Mouse (Mus musculus) heart, embryonic 14.5 days (tissue): ENCODE measurements around the gene Zfp820. TPM values are rescaled to one million over a fixed set of nuclear protein-coding genes. Genes with fewer than 3 reads are reported as not detected.
"Not testable (repeated sequence)": the region's sequence is repeated elsewhere in the genome, so short reads cannot be mapped to it uniquely, and the experiment has no call there.

Experiments used
- ATAC-seq: fragments of 200-750 bp; cut with Nextera tagmentation; 2 replicates; pipeline ENCODE4 v1.8.0; 2017; ENCODE audit warnings: low read depth, moderate TSS enrichment; ENCODE audit not compliant: insufficient number of reproducible peaks, insufficient read depth, low FRiP score
- H3K27ac ChIP-seq, 2 experiments: fragments of 200-500 bp in 1 of 2; fragments of 300-500 bp in 1 of 2; sonication (generic) in 1 of 2; replicated peaks in 1 of 2; 2 replicates each; pipeline ENCODE4 v1.5.1; 2012 to 2014; ENCODE audit warnings: low read depth in 2 of 2, low read length in 2 of 2, control low read depth in 1 of 2, mild to moderate bottlenecking in 1 of 2, mixed read lengths in 1 of 2; ENCODE audit not compliant: control insufficient read depth in 1 of 2, insufficient read depth in 1 of 2
- H3K27me3 ChIP-seq: fragments of 300-500 bp; sonication (generic); 2 replicates; pipeline ENCODE4 v1.6.1; 2014; ENCODE audit warnings: mild to moderate bottlenecking, low read length, control low read depth; ENCODE audit not compliant: control insufficient read depth, insufficient read depth
- H3K36me3 ChIP-seq: fragments of 300-500 bp; sonication (generic); 2 replicates; pipeline ENCODE4 v1.6.1; 2014; ENCODE audit warnings: mild to moderate bottlenecking, control low read depth, low read length, mixed read lengths; ENCODE audit not compliant: control insufficient read depth, insufficient read depth
- H3K4me1 ChIP-seq, 2 experiments: fragments of 200-500 bp in 1 of 2; fragments of 300-500 bp in 1 of 2; sonication (generic) in 1 of 2; 2 replicates each; pipeline ENCODE4 v1.6.1; 2012 to 2014; ENCODE audit warnings: low read length in 2 of 2, control low read depth in 1 of 2, mixed read lengths in 1 of 2; ENCODE audit not compliant: control insufficient read depth in 2 of 2, insufficient read depth in 2 of 2
- H3K4me2 ChIP-seq: fragments of 300-500 bp; sonication (generic); 2 replicates; pipeline ENCODE4 v1.6.1; 2014; ENCODE audit warnings: mild to moderate bottlenecking, low read length
- H3K4me3 ChIP-seq, 2 experiments: fragments of 200-500 bp in 1 of 2; fragments of 300-500 bp in 1 of 2; sonication (generic) in 1 of 2; 2 replicates each; pipeline ENCODE4 v1.5.1; 2012 to 2014; ENCODE audit warnings: low read length in 2 of 2, mild to moderate bottlenecking in 2 of 2, control low read depth in 1 of 2, low read depth in 1 of 2, moderate library complexity in 1 of 2; ENCODE audit not compliant: control insufficient read depth in 1 of 2, insufficient read depth in 1 of 2
- H3K9ac ChIP-seq: fragments of 300-500 bp; sonication (generic); 2 replicates; pipeline ENCODE4 v1.6.1; 2014; ENCODE audit warnings: mild to moderate bottlenecking, low read length
- H3K9me3 ChIP-seq: fragments of 300-500 bp; sonication (generic); 2 replicates; pipeline ENCODE4 v1.6.1; 2016; ENCODE audit warnings: low read length, control low read depth; ENCODE audit not compliant: control insufficient read depth
- WGBS: fragments of 180-500 bp; shearing (Covaris S2); extraction: QIAGEN DNeasy Blood & Tissue Kit; methylation state at CpG from one replicate; pipeline ENCODE4 v1.1.7; 2014; 5-methylcytosine and 5-hydroxymethylcytosine counted together
- polyA plus RNA-seq: library from polyadenylated mRNA; unstranded; fragments of >200 nt; fragmentation: Nextera tagmentation; extraction: Ambion mirVana; gene quantifications from 2 replicates; pipeline ENCODE4 v1.2.1, GENCODE M21; 2014

The Zfp820 gene
- 5.0 and 5.4 TPM in 2 replicates for polyA plus RNA-seq

DNA sequence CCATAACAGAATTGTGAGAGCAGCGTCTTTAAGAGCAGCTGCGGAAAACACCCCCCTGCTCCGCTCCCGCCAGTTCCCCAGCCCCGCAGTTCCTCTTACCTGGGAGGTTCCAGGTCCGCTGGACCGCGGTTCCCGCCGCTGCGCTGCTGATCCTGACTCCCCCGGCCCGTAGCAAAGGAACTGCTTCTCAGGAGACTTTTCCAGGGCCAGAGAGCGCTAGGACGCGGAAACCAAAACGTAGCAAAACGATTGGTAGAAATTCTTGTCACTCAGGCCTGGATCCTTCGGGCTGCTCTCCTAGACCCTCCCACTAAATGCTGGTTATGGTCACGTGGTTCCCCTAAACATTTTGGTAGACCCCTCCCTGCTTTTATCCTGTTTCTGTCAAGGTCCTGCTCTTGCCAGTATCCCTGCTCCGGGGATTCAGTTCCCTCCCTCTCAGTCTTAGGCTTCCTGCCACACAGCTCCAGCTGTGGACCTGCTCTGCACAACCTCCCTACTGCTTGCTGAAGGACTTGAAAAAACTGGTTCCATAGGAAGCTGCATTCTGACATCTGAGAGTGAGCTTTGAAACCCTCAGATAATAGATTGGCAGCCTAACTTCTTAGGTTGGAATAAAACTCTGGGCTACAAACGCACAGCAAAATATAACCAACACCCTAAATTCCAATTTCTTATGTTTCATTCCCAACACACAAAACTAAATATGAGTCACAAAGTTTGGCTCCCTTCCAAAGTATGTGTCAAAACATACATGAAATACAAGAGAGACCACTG lies at the start of gene Zfp820:
Gene Zfp820 (minus strand): TSS at position 228 of the 777 bp plus-strand sequence.
- Histone ChIP-seq H3K4me3 (peak within 1 kb of the TSS; percentile 78 to 81), H3K9ac (peak within 1 kb of the TSS; percentile 86), H3K27ac (peak within 1 kb of the TSS; percentile 59 to 71), H3K4me2 (peak within 1 kb of the TSS; percentile 69), H3K36me3 (no peaks in the 10 kb centered on the region), H3K27me3 (no peaks in the 10 kb centered on the region), H3K9me3 (no peaks in the 10 kb centered on the region), H3K4me1 (peaks cover 0 to 3% of the 10 kb centered on the region in 2 experiments; a peak in 1 of 4 replicates)
- ATAC-seq: peak; percentile 97
- WGBS: 2% methylated on average over 22 of the region's 22 CpGs

DNA sequence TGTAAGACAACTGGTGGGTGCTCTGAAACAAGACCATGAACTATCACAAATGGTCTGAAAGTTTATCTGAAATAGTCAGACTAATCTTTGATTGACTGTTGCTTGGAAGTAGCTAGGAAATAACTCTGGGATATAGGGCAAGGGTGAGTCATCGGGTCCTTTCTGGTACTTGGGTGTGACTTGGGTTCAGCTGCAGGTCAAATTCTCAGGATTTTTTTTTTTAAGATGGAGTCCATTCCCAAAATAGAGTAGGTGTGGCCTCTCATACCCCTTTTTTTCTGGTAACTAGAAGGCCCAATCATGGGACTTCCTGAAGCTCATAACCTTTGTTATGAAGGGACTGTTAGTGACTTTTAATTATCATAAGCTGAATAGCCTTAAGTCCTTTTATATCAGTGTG lies 25.7 kb upstream of the Zfp820 start:
- H3K27ac ChIP-seq: no peak overlapping the region
- H3K4me1 ChIP-seq: no peaks in the 10 kb centered on the region
- H3K36me3 ChIP-seq: no peaks in the 10 kb centered on the region
- H3K4me3 ChIP-seq: no peak overlapping the region
- H3K9ac ChIP-seq: no peak overlapping the region
- ATAC-seq: no peak
- WGBS: 59% methylated on average over 1 of the region's 1 CpGs
- no peaks in the 10 kb centered on the region for H3K27me3 ChIP-seq
- H3K4me2 ChIP-seq: no peak overlapping the region
- H3K9me3 ChIP-seq: 0 out of 2 replicates have a peak, but pooled peaks cover 4% of the 10 kb centered on the region

GRCm38 (mm10) chr17:21846322-21846582 lies 680 bp upstream of the Zfp820 start:
- not testable (repeated sequence) for H3K4me2 ChIP-seq, H3K4me1 ChIP-seq, H3K9me3 ChIP-seq, H3K27me3 ChIP-seq, H3K4me3 ChIP-seq, H3K36me3 ChIP-seq, H3K9ac ChIP-seq, ATAC-seq
- WGBS: 83% methylated on average over 6 of the region's 8 CpGs
- H3K27ac ChIP-seq: 0 out of 4 replicates have a peak overlapping the region, but pooled peaks of 1 of the 2 experiments have one; percentile 71

DNA sequence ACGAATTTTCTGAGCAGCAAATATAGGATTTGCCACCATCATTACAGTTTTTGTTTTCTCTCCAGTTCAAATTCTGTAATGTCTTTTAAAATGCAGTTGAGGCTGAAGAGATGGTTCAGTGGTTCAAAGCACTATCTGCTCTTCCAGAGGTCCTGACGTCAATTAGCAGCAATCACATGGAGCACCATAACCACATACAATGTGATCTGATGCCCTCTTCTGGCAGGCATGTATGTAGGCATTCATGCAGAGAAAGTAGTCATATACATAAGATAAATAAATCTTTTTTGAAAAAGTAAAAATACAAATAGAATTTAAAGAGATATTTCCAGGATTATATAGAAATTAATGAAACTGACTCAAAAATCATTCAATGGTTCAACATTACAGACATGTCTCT lies 7.1 kb downstream of the Zfp820 start:
- H3K4me2 ChIP-seq: no peak overlapping the region

DNA sequence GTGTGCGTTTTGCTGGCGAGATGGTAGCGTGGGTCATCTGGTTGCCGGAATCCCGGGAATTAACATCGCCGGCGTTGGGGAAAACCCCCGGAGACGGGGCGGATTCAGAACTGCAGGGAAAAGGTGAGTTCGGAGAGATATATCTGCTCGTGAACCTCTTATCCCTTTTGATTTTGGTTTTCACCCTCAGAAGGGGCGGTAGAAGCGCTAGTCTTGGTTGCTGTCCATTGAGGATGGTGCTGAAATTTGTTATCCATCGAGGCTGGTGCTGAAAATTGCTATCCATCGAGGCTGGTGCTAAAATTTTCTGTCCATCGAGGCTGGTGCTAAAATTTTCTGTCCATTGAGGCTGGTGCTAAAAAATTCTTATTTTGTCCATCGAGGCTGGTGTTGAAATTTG lies 44.2 kb downstream of the Zfp820 start:
- H3K36me3 ChIP-seq, H3K4me3 ChIP-seq, H3K9ac ChIP-seq, H3K27me3 ChIP-seq, H3K4me2 ChIP-seq, H3K27ac ChIP-seq, H3K9me3 ChIP-seq, ATAC-seq, H3K4me1 ChIP-seq: not testable (repeated sequence)
- 44% methylated on average over 17 of the region's 19 CpGs for WGBS

More for the DNA sequence above, 7.1 kb downstream of the Zfp820 start:
- Histone ChIP-seq H3K4me1 (no peaks in the 10 kb centered on the region), H3K9ac (no peak overlapping the region), H3K36me3 (peaks cover 6% of the 10 kb centered on the region; the same call in 1 of the 2 replicates), H3K27me3 (no peaks in the 10 kb centered on the region), H3K27ac (no peak overlapping the region), H3K4me3 (no peak overlapping the region), H3K9me3 (no peaks in the 10 kb centered on the region)
- 54% methylated on average over 2 of the region's 2 CpGs for WGBS
- no peak for ATAC-seq

DNA sequence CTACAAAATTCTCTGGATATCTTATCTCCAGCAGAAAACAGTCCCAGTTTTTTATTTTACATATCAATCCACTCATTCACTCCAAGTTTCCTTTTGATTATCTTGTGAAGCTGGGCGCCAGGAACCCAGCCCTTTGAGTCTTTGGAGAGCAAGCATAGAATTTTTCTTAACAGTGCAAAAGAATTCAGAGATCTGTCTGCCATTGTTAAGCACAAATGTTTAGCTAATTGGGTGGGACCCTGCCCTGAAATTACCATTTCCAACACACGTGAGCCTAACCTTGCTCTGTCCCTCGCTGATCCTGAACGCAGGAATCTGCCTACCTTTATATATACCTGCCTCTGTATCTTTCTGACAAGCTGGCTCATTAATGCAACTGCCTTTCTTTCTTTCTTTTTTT lies 53.3 kb downstream of the Zfp820 start:
- Histone ChIP-seq H3K9me3 (peaks cover 12% of the 10 kb centered on the region; the same call in 1 of the 2 replicates), H3K27ac (no peak overlapping the region), H3K27me3 (no peaks in the 10 kb centered on the region), H3K4me3 (no peak overlapping the region), H3K4me1 (no peaks in the 10 kb centered on the region), H3K9ac (no peak overlapping the region), H3K4me2 (no peak overlapping the region), H3K36me3 (no peaks in the 10 kb centered on the region)
- no peak for ATAC-seq
- WGBS: 73% methylated on average over 4 of the region's 4 CpGs

DNA sequence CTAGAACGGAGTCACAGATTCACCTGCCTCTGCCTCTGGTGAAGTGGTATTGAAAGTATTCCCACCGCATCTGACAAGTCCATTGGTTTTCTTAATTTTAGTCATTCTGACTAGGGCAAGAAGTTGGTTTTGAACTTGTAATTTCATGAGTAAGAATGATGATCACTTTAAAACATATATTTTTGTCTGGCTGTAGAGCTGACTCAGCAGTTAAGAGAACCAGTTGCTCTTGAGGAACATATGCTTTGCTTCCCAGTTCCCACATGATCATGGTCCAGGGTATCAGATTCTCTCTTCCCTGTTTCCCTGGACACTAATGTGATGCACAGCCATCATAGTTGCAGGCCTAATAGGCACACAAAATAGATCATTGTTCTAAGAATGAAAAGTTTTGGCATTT lies 75.2 kb downstream of the Zfp820 start:
- Histone ChIP-seq H3K4me3 (no peak overlapping the region), H3K9me3 (peaks cover 4% of the 10 kb centered on the region; the same call in 1 of the 2 replicates), H3K36me3 (no peaks in the 10 kb centered on the region), H3K9ac (no peak overlapping the region), H3K4me2 (no peak overlapping the region), H3K27ac (no peak overlapping the region), H3K4me1 (no peaks in the 10 kb centered on the region), H3K27me3 (no peaks in the 10 kb centered on the region)
- 75% methylated on average over 2 of the region's 2 CpGs for WGBS
- no peak for ATAC-seq
